Mouse (Mus musculus): ENCODE measurements around the gene Kif11. TPM values are rescaled to one million over a fixed set of nuclear protein-coding genes. Genes with fewer than 3 reads are reported as not detected.

Gene Kif11
- polyA plus RNA-seq (2012; rRNA removed) (39.8 and 46.7 TPM in 2 replicates), polyA plus RNA-seq (2014; fragmentation: Nextera tagmentation; extraction: Ambion mirVana) (47.1 and 51.3 TPM in 2 replicates)

DNA sequence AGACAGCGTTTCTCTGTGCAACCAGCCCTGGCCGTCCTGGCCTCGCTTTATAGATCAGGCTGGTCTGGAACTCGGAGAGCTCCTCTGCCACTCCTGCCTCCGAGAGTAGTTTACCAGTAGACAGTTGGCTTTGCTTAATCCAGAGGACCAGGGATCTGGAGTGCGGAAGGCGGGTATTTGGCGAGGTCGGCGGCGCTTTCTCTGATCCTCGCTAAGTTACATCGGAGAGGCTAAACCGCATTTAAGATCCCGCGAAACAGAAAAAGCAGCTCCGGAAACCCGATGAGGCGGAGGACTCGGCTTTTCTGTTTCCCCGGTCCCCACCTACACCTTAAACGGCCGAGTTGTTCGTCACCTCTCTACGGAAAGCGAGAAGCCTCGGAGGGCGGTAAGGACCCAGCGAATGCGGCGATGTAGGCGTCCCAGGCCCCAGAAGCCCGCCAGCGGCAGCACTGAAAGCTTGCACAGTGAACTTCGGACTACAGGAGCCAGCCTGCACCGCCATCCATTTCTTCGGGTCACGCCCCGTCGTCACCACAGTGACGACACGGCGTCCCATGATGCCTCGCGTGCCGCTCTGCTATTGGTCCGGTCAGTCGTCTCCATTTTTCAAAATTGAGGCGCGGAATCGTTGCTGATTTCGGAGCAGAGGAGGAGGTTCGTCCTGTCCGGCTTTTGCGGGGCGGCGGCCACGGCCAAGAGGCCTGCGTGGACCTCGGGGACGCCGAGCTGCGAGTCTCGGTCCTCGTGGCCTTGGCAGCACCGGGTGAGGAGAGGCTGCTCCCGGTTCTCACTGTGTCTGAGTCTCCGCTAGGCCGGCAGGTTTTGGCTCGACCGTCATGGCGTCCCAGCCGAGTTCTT lies at the start of gene Kif11:
Gene Kif11 (plus strand): TSS at position 649 of the 861 bp plus-strand sequence.
- ATAC-seq (ENCODE audit: low FRiP score, low read depth) (peak; percentile 99), DNase-seq (ENCODE audit: low spot score) (peak; percentile 97)
- peak within 1 kb of the TSS; percentile 84 for H3K9ac ChIP-seq (ENCODE audit: low read depth, low read length, severe bottlenecking)
- no peaks in the 10 kb centered on the region for H3K36me3 ChIP-seq (ENCODE audit: control insufficient read depth, insufficient read depth, low read length)
- H3K4me1 ChIP-seq (ENCODE audit: control insufficient read depth, insufficient read depth, low read length): peaks cover 8% of the 10 kb centered on the region
- H3K9me3 ChIP-seq (ENCODE audit: control insufficient read depth, low read length): no peaks in the 10 kb centered on the region
- no peaks in the 10 kb centered on the region for H3K27me3 ChIP-seq (ENCODE audit: control insufficient read depth, insufficient read depth, low read length)
- peak within 1 kb of the TSS; percentile 63 for H3K4me3 ChIP-seq (replicated peaks; ENCODE audit: low read length)
- H3K27ac ChIP-seq (replicated peaks; ENCODE audit: low read depth, low read length): peak within 1 kb of the TSS; percentile 97
- peak; percentile 90; the same call in 1 of the 2 replicates for TF ChIP-seq POLR2A (IDR thresholded peaks at IDR 0.05; ENCODE audit: borderline replicate concordance, extremely low read depth, insufficient read depth, insufficient read length)
- under 1% methylated on average over 73 of the region's 73 CpGs for WGBS
- H3K4me2 ChIP-seq (replicated peaks; ENCODE audit: low read depth, low read length, severe bottlenecking): peak within 1 kb of the TSS; percentile 51

DNA sequence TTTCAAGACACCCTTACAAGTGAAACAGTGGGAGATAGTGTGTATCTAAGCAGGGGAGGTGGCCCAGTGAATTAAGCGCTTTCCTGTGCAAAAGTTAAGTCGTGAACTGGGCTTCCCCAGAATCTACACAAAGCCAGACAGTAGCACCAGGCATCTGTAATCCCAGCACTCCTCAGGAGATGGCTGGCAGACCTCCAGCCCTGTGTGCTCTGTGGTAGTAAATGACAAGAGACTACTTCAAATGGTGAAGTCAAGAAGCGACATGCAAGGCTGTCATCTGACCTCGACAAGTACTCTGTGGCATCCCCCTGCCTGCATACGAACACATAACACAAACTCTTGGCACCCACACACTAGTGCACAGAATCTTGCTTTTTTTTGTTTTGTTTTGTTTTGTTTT lies 49.0 kb upstream of the Kif11 start:
- WGBS: 77% methylated on average over 5 of the region's 5 CpGs
- no peak overlapping the region for H3K4me2 ChIP-seq (replicated peaks; ENCODE audit: low read depth, low read length, severe bottlenecking)
- H3K27ac ChIP-seq (replicated peaks; ENCODE audit: low read depth, low read length): no peak overlapping the region
- no peaks in the 10 kb centered on the region for H3K9me3 ChIP-seq (ENCODE audit: control insufficient read depth, low read length)
- TF ChIP-seq POLR2A (IDR thresholded peaks at IDR 0.05; ENCODE audit: borderline replicate concordance, extremely low read depth, insufficient read depth, insufficient read length): no peak
- no peak overlapping the region for H3K9ac ChIP-seq (ENCODE audit: low read depth, low read length, severe bottlenecking)
- ATAC-seq (ENCODE audit: low FRiP score, low read depth): no peak
- H3K36me3 ChIP-seq (ENCODE audit: control insufficient read depth, insufficient read depth, low read length): peaks cover 25% of the 10 kb centered on the region; the same call in 1 of the 2 replicates
- DNase-seq (ENCODE audit: low spot score): no peak
- no peak overlapping the region for H3K4me3 ChIP-seq (replicated peaks; ENCODE audit: low read length)
- no peaks in the 10 kb centered on the region for H3K27me3 ChIP-seq (ENCODE audit: control insufficient read depth, insufficient read depth, low read length)
- no peaks in the 10 kb centered on the region for H3K4me1 ChIP-seq (ENCODE audit: control insufficient read depth, insufficient read depth, low read length)

DNA sequence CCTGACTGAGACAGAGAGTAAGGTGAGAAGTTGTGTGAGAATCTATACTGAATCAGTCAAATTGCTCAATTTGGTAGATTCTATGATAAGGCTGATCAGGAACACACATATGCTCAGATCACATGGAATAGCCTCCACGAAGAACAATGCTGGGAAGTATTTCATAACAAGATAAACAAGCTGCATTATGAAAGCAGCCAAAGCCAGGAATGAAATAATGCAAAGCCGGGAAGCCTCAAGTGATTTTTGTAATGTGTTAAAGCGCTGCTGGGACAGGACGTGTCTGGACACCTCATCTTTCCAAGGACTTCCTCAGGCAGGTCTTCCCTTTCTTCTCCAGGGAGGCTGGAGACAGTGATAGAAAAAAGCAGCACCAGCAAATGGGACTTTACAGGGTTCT lies 43.5 kb upstream of the Kif11 start:
- Histone ChIP-seq H3K27me3 (ENCODE audit: control insufficient read depth, insufficient read depth, low read length) (no peaks in the 10 kb centered on the region), H3K36me3 (ENCODE audit: control insufficient read depth, insufficient read depth, low read length) (peaks cover 11% of the 10 kb centered on the region; the same call in 1 of the 2 replicates), H3K4me3 (replicated peaks; ENCODE audit: low read length) (no peak overlapping the region), H3K4me2 (replicated peaks; ENCODE audit: low read depth, low read length, severe bottlenecking) (no peak overlapping the region), H3K4me1 (ENCODE audit: control insufficient read depth, insufficient read depth, low read length) (no peaks in the 10 kb centered on the region), H3K9me3 (ENCODE audit: control insufficient read depth, low read length) (no peaks in the 10 kb centered on the region), H3K9ac (ENCODE audit: low read depth, low read length, severe bottlenecking) (no peak overlapping the region), H3K27ac (replicated peaks; ENCODE audit: low read depth, low read length) (no peak overlapping the region)
- 81% methylated on average over 4 of the region's 4 CpGs for WGBS
- ATAC-seq (ENCODE audit: low FRiP score, low read depth): no peak
- TF ChIP-seq POLR2A (IDR thresholded peaks at IDR 0.05; ENCODE audit: borderline replicate concordance, extremely low read depth, insufficient read depth, insufficient read length): no peak
- DNase-seq (ENCODE audit: low spot score): no peak

DNA sequence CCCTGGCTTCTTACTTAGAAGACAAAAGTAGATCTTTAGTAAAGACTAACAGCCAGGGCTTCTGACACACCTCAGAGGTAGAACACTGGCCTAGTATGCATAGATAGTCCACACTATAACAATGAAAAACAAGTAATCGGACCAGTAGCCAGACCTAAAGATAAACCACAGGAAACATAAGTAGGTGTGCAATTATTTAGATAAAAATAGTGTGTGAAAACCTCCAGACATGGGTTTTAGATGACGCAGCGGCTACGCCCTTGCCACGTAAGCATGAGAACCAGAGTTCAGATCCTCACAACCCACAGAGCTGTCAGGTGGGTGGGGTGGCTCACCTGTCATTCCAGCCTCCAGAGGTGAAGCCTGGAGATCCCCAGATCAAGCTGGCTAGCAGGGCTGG lies 42.8 kb upstream of the Kif11 start:
- ATAC-seq (ENCODE audit: low FRiP score, low read depth): no peak
- 95% methylated on average over 5 of the region's 5 CpGs for WGBS
- peaks cover 7% of the 10 kb centered on the region; the same call in 1 of the 2 replicates for H3K36me3 ChIP-seq (ENCODE audit: control insufficient read depth, insufficient read depth, low read length)
- H3K9me3 ChIP-seq (ENCODE audit: control insufficient read depth, low read length): no peaks in the 10 kb centered on the region
- no peaks in the 10 kb centered on the region for H3K4me1 ChIP-seq (ENCODE audit: control insufficient read depth, insufficient read depth, low read length)
- H3K4me2 ChIP-seq (replicated peaks; ENCODE audit: low read depth, low read length, severe bottlenecking): no peak overlapping the region
- H3K4me3 ChIP-seq (replicated peaks; ENCODE audit: low read length): no peak overlapping the region
- TF ChIP-seq POLR2A (IDR thresholded peaks at IDR 0.05; ENCODE audit: borderline replicate concordance, extremely low read depth, insufficient read depth, insufficient read length): no peak
- no peak overlapping the region for H3K9ac ChIP-seq (ENCODE audit: low read depth, low read length, severe bottlenecking)
- H3K27me3 ChIP-seq (ENCODE audit: control insufficient read depth, insufficient read depth, low read length): no peaks in the 10 kb centered on the region
- no peak for DNase-seq (ENCODE audit: low spot score)
- H3K27ac ChIP-seq (replicated peaks; ENCODE audit: low read depth, low read length): no peak overlapping the region

DNA sequence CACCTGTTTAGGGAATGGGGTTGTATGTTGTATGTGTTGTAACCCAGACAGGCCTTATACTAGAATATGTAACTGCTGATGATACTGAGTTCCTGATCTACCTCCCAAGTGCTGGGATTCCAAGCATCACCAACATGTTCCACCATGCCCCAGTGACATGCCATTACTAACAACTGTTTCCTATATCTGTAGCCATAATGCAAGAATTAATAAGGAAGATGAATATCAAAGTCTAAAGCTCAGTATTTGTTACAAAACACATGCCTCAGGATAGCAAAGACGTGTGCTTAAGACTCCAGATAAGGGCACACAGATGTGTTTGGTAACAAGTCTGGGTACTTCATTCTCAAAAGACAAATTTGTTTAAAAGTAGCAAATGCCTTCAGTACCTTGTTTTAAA lies 40.8 kb upstream of the Kif11 start:
- Histone ChIP-seq H3K9ac (ENCODE audit: low read depth, low read length, severe bottlenecking) (no peak overlapping the region), H3K9me3 (ENCODE audit: control insufficient read depth, low read length) (no peaks in the 10 kb centered on the region), H3K36me3 (ENCODE audit: control insufficient read depth, insufficient read depth, low read length) (no peaks in the 10 kb centered on the region), H3K4me1 (ENCODE audit: control insufficient read depth, insufficient read depth, low read length) (no peaks in the 10 kb centered on the region), H3K27me3 (ENCODE audit: control insufficient read depth, insufficient read depth, low read length) (no peaks in the 10 kb centered on the region), H3K27ac (replicated peaks; ENCODE audit: low read depth, low read length) (no peak overlapping the region), H3K4me3 (replicated peaks; ENCODE audit: low read length) (no peak overlapping the region), H3K4me2 (replicated peaks; ENCODE audit: low read depth, low read length, severe bottlenecking) (no peak overlapping the region)
- WGBS: 67% methylated on average over 1 of the region's 1 CpGs
- no peak for DNase-seq (ENCODE audit: low spot score)
- ATAC-seq (ENCODE audit: low FRiP score, low read depth): no peak
- TF ChIP-seq POLR2A (IDR thresholded peaks at IDR 0.05; ENCODE audit: borderline replicate concordance, extremely low read depth, insufficient read depth, insufficient read length): no peak

All from limb, embryonic 14.5 days (tissue).